Mouse (Mus musculus) left cerebral cortex, postnatal 10 days (tissue): ENCODE measurements around the gene Olfr648. TPM values are rescaled to one million over a fixed set of nuclear protein-coding genes. Genes with fewer than 3 reads are reported as not detected.

Source experiments
- DNase-seq, 2 experiments: peaks; one replicate each; pipeline ENCODE4 v3.0.0; 2021 to 2022; ENCODE audit warnings: low spot score in 2 of 2, mixed read lengths in 1 of 2; ENCODE audit errors: extremely low spot score in 1 of 2
- intact Hi-C: fragments of 180-260 bp; cut with DNase I; formaldehyde crosslinking; loops from one replicate; pipeline ENCODE4 v1.15.1; 2025
- total RNA-seq, 2 experiments: library from RNA; stranded (reverse); gene quantifications; 2 replicates each; pipeline ENCODE4 v1.2.3; 2021

Gene Olfr648
- total RNA-seq = under 1 TPM; 0.34 to 0.43 TPM

- no peak for DNase-seq
- intact Hi-C loops = no loop called here
Observed at GRCm38 (mm10) chr7:104183292-104183691, at the start of gene Olfr648. Olfr648 (minus strand) TSS chr7:104183392.

- intact Hi-C loops = no loop called here
- no peak for DNase-seq
Observed at GRCm38 (mm10) chr7:104231203-104231602, 48.0 kb upstream of the Olfr648 start.

GRCm38 (mm10) chr7:104218701-104219569, 35.7 kb upstream of the Olfr648 start, which contains the start of gene Trim6:
Trim6 (plus strand) TSS chr7:104218793.
- DNase-seq = peak; percentile 7 to 77

GRCm38 (mm10) chr7:104217881-104218280, 34.7 kb upstream of the Olfr648 start:
- intact Hi-C loops = no loop called here
- DNase-seq = no peak

More at GRCm38 (mm10) chr7:104218701-104219569, 35.7 kb upstream of the Olfr648 start, which contains the start of gene Trim6:
- intact Hi-C loops = no loop called here

GRCm38 (mm10) chr7:104216011-104216535, 32.9 kb upstream of the Olfr648 start:
- DNase-seq = no peak
- intact Hi-C loops = no loop called here

GRCm38 (mm10) chr7:104206197-104206596, 23.0 kb upstream of the Olfr648 start:
- intact Hi-C loops = no loop called here
- DNase-seq = no peak

GRCm38 (mm10) chr7:104199822-104200221, 16.6 kb upstream of the Olfr648 start:
- DNase-seq = peak in 1 of 2 experiments; percentile 76
- intact Hi-C loops = no loop called here

GRCm38 (mm10) chr7:104195885-104196284, 12.7 kb upstream of the Olfr648 start, which contains the start of gene Olfr649:
Olfr649 (minus strand) TSS chr7:104195985.
- intact Hi-C loops = no loop called here
- DNase-seq = no peak

- no peak for DNase-seq
- intact Hi-C loops = no loop called here
Observed at GRCm38 (mm10) chr7:104191275-104191674, 8.1 kb upstream of the Olfr648 start.

- intact Hi-C loops = no loop called here
Observed at GRCm38 (mm10) chr7:104179074-104179473, 4.1 kb downstream of the Olfr648 start.

GRCm38 (mm10) chr7:104178422-104179054, 4.7 kb downstream of the Olfr648 start:
- intact Hi-C loops = no loop called here
- DNase-seq = no peak

More at GRCm38 (mm10) chr7:104179074-104179473, 4.1 kb downstream of the Olfr648 start:
- no peak for DNase-seq

GRCm38 (mm10) chr7:104175085-104175484, 8.1 kb downstream of the Olfr648 start:
- intact Hi-C loops = no loop called here
- DNase-seq = no peak

- intact Hi-C loops = no loop called here
- DNase-seq = peak; percentile 9 to 20
Observed at GRCm38 (mm10) chr7:104169634-104170204, 13.5 kb downstream of the Olfr648 start.

GRCm38 (mm10) chr7:104167105-104167504, 16.1 kb downstream of the Olfr648 start:
- intact Hi-C loops = no loop called here
- DNase-seq = no peak

- intact Hi-C loops = no loop called here
- no peak for DNase-seq
Observed at GRCm38 (mm10) chr7:104150456-104150855, 32.7 kb downstream of the Olfr648 start, which contains the start of gene Ubqlnl. Ubqlnl (minus strand) TSS chr7:104150556.

GRCm38 (mm10) chr7:104143179-104143578, 40.0 kb downstream of the Olfr648 start, which contains the start of gene Ubqln3:
Ubqln3 (minus strand) TSS chr7:104143279.
- intact Hi-C loops = no loop called here
- no peak for DNase-seq

- intact Hi-C loops = no loop called here
Observed at GRCm38 (mm10) chr7:104137305-104137704, 45.9 kb downstream of the Olfr648 start, which contains the start of gene Olfr643. Olfr643 (minus strand) TSS chr7:104137405.

GRCm38 (mm10) chr7:104129726-104130125, 53.5 kb downstream of the Olfr648 start, which contains the start of gene Ubqln5:
Ubqln5 (minus strand) TSS chr7:104129826.
- intact Hi-C loops = no loop called here

More at GRCm38 (mm10) chr7:104137305-104137704, 45.9 kb downstream of the Olfr648 start, which contains the start of gene Olfr643:
- DNase-seq = no peak

More at GRCm38 (mm10) chr7:104129726-104130125, 53.5 kb downstream of the Olfr648 start, which contains the start of gene Ubqln5:
- DNase-seq = no peak
